ENCODE assay signal across 8 mouse cellular contexts in genomic region chr11:116851576-116852290, GRCm38 (mm10). TPM values are rescaled to one million over a fixed set of nuclear protein-coding genes. Genes with fewer than 3 reads are reported as not detected.
DNase-seq lines count a peak whose midpoint lies in the region; ATAC-seq and TF ChIP-seq lines count a peak whose summit lies in the region.

No protein-coding gene starts in this region.

- no peaks in the 10 kb centered on the region for H3K27me3 ChIP-seq in E14TG2a.4 (ENCODE audit: insufficient read depth, low read length)
- H3K27me3 ChIP-seq in embryonic facial prominence, embryonic 15.5 days: no peaks in the 10 kb centered on the region
- H3K27me3 ChIP-seq in kidney, postnatal 0 days (ENCODE audit: insufficient read depth, low read length): no peaks in the 10 kb centered on the region
- H3K27me3 ChIP-seq in neural tube, embryonic 15.5 days (replicated peaks): no peaks in the 10 kb centered on the region

- no peak for ATAC-seq in embryonic facial prominence, embryonic 15.5 days (ENCODE audit: insufficient number of reproducible peaks, low FRiP score, low TSS enrichment, low read depth)
- 0 out of 2 replicates have a peak, but pooled peaks have one; percentile 0 for ATAC-seq in kidney, postnatal 0 days (replicated peaks; ENCODE audit: low FRiP score, low read depth)
- ATAC-seq in neural tube, embryonic 15.5 days (ENCODE audit: low FRiP score): no peak
- no peak for ATAC-seq in cerebellum, adult (ENCODE audit: insufficient number of reproducible peaks, low FRiP score, low TSS enrichment)

- peak; percentile 33 for DNase-seq in heart, adult 8-10 months (ENCODE audit: low spot score)
- DNase-seq in heart, adult 11 months: no peak
- peak; percentile 37 for DNase-seq in kidney, postnatal 0 days (ENCODE audit: low spot score)
- DNase-seq in layer of hippocampus, postnatal 36 days: no peak

- peak overlapping the region; percentile 100 for H3K27ac ChIP-seq in embryonic facial prominence, embryonic 15.5 days (replicated peaks)
- H3K27ac ChIP-seq in kidney, postnatal 0 days: peak overlapping the region; percentile 97
- peak overlapping the region; percentile 96 for H3K27ac ChIP-seq in neural tube, embryonic 15.5 days (replicated peaks)

- TF ChIP-seq CTCF in E14TG2a.4 (conservative IDR thresholded peaks at IDR 0.05; ENCODE audit: low read length): no peak
- no peak for TF ChIP-seq CTCF in kidney, postnatal 0 days (IDR thresholded peaks at IDR 0.05; ENCODE audit: low read depth)

- peak overlapping the region; percentile 90 for H3K9ac ChIP-seq in embryonic facial prominence, embryonic 15.5 days
- peak overlapping the region; percentile 95 for H3K9ac ChIP-seq in kidney, postnatal 0 days (ENCODE audit: low read depth, low read length)
- H3K9ac ChIP-seq in neural tube, embryonic 15.5 days (replicated peaks): peak overlapping the region; percentile 76

- H3K4me1 ChIP-seq in E14TG2a.4 (replicated peaks; ENCODE audit: low read depth, low read length): peaks cover 43% of the 10 kb centered on the region
- peaks cover 20% of the 10 kb centered on the region for H3K4me1 ChIP-seq in embryonic facial prominence, embryonic 15.5 days
- H3K4me1 ChIP-seq in kidney, postnatal 0 days (replicated peaks; ENCODE audit: insufficient read depth, low read length): 0 out of 2 replicates have a peak, but pooled peaks cover 3% of the 10 kb centered on the region
- peaks cover 45% of the 10 kb centered on the region for H3K4me1 ChIP-seq in neural tube, embryonic 15.5 days

- peaks cover 62% of the 10 kb centered on the region for H3K36me3 ChIP-seq in E14TG2a.4 (ENCODE audit: insufficient read depth, low read length)
- peaks cover 27% of the 10 kb centered on the region for H3K36me3 ChIP-seq in embryonic facial prominence, embryonic 15.5 days
- H3K36me3 ChIP-seq in kidney, postnatal 0 days (ENCODE audit: insufficient read depth, low read length): 0 out of 2 replicates have a peak, but pooled peaks cover 9% of the 10 kb centered on the region
- H3K36me3 ChIP-seq in neural tube, embryonic 15.5 days: peaks cover 22% of the 10 kb centered on the region

- peak overlapping the region; percentile 79 for H3K4me2 ChIP-seq in embryonic facial prominence, embryonic 15.5 days (replicated peaks)
- H3K4me2 ChIP-seq in kidney, postnatal 0 days (ENCODE audit: low read length): peak overlapping the region; percentile 60
- peak overlapping the region; percentile 81 for H3K4me2 ChIP-seq in neural tube, embryonic 15.5 days

- H3K4me3 ChIP-seq in E14TG2a.4 (replicated peaks; ENCODE audit: low read length): peak overlapping the region; percentile 98
- peak overlapping the region; percentile 98 for H3K4me3 ChIP-seq in embryonic facial prominence, embryonic 15.5 days (replicated peaks)
- peak overlapping the region; percentile 93 for H3K4me3 ChIP-seq in kidney, postnatal 0 days (replicated peaks; ENCODE audit: low read depth, low read length)
- H3K4me3 ChIP-seq in neural tube, embryonic 15.5 days (replicated peaks): peak overlapping the region; percentile 99

- WGBS in embryonic facial prominence, embryonic 15.5 days: under 1% methylated on average over 29 of the region's 29 CpGs
- under 1% methylated on average over 29 of the region's 29 CpGs for WGBS in kidney, postnatal 0 days
- under 1% methylated on average over 29 of the region's 29 CpGs for WGBS in neural tube, embryonic 15.5 days

- H3K9me3 ChIP-seq in E14TG2a.4 (ENCODE audit: low read length): no peaks in the 10 kb centered on the region
- no peaks in the 10 kb centered on the region for H3K9me3 ChIP-seq in embryonic facial prominence, embryonic 15.5 days (replicated peaks)
- no peaks in the 10 kb centered on the region for H3K9me3 ChIP-seq in kidney, postnatal 0 days (replicated peaks; ENCODE audit: low read length)
- no peaks in the 10 kb centered on the region for H3K9me3 ChIP-seq in neural tube, embryonic 15.5 days (replicated peaks)

RNA-seq across cellular contexts. Expression of gene Mfsd11, which starts 0.5 kb away (rescaled TPM):
- 10 to 100 TPM; 27.3 to 33.6 (median 29.7) TPM for total RNA-seq in heart, adult 8-10 months (2022)
- polyA plus RNA-seq in embryonic facial prominence, embryonic 15.5 days (2015; fragmentation: Nextera tagmentation; extraction: Ambion mirVana): 44.8 and 51.2 TPM in 2 replicates
- 48.4 and 53.6 TPM in 2 replicates for polyA plus RNA-seq in kidney, postnatal 0 days (2015; fragmentation: Nextera tagmentation; extraction: Ambion mirVana)
- 43.5 and 51.6 TPM in 2 replicates for polyA plus RNA-seq in neural tube, embryonic 15.5 days (2015; fragmentation: Nextera tagmentation; extraction: Ambion mirVana)
- 10 to 100 TPM; 38.7 to 51.4 TPM for total RNA-seq in layer of hippocampus, postnatal 36 days (2021)

RNA-seq across cellular contexts. Expression of gene Srsf2, which starts 1.2 kb away (rescaled TPM):
- total RNA-seq in heart, adult 8-10 months (2022): 100 to 1,000 TPM in 2 of 4 experiments, 10 to 100 TPM in 2; 85.5 to 126 (median 103) TPM
- 694 and 715 TPM in 2 replicates for polyA plus RNA-seq in embryonic facial prominence, embryonic 15.5 days (2015; fragmentation: Nextera tagmentation; extraction: Ambion mirVana)
- 664 and 665 TPM in 2 replicates for polyA plus RNA-seq in kidney, postnatal 0 days (2015; fragmentation: Nextera tagmentation; extraction: Ambion mirVana)
- 514 and 555 TPM in 2 replicates for polyA plus RNA-seq in neural tube, embryonic 15.5 days (2015; fragmentation: Nextera tagmentation; extraction: Ambion mirVana)
- 100 to 1,000 TPM; 170 to 180 TPM for total RNA-seq in layer of hippocampus, postnatal 36 days (2021)

RNA-seq across cellular contexts. Expression of gene Jmjd6, which starts 8.5 kb away (rescaled TPM):
- 10 to 100 TPM; 28.5 to 39.4 (median 35.9) TPM for total RNA-seq in heart, adult 8-10 months (2022)
- polyA plus RNA-seq in embryonic facial prominence, embryonic 15.5 days (2015; fragmentation: Nextera tagmentation; extraction: Ambion mirVana): 74.1 and 79.1 TPM in 2 replicates
- 52.8 and 54.1 TPM in 2 replicates for polyA plus RNA-seq in kidney, postnatal 0 days (2015; fragmentation: Nextera tagmentation; extraction: Ambion mirVana)
- polyA plus RNA-seq in neural tube, embryonic 15.5 days (2015; fragmentation: Nextera tagmentation; extraction: Ambion mirVana): 63.2 and 68.6 TPM in 2 replicates
- 10 to 100 TPM; 35.0 to 44.9 TPM for total RNA-seq in layer of hippocampus, postnatal 36 days (2021)

RNA-seq across cellular contexts. Expression of gene Mettl23, which starts 8.7 kb away (rescaled TPM):
- total RNA-seq in heart, adult 8-10 months (2022): 10 to 100 TPM; 36.9 to 38.6 (median 38.1) TPM
- 75.9 and 79.9 TPM in 2 replicates for polyA plus RNA-seq in embryonic facial prominence, embryonic 15.5 days (2015; fragmentation: Nextera tagmentation; extraction: Ambion mirVana)
- polyA plus RNA-seq in kidney, postnatal 0 days (2015; fragmentation: Nextera tagmentation; extraction: Ambion mirVana): 60.2 and 71.5 TPM in 2 replicates
- polyA plus RNA-seq in neural tube, embryonic 15.5 days (2015; fragmentation: Nextera tagmentation; extraction: Ambion mirVana): 64.7 and 66.7 TPM in 2 replicates
- total RNA-seq in layer of hippocampus, postnatal 36 days (2021): 10 to 100 TPM; 30.3 to 30.4 TPM

RNA-seq across cellular contexts. Expression of gene Mxra7, which starts 23.9 kb away (rescaled TPM):
- total RNA-seq in heart, adult 8-10 months (2022): 10 to 100 TPM; 14.2 to 20.8 (median 18.2) TPM
- polyA plus RNA-seq in embryonic facial prominence, embryonic 15.5 days (2015; fragmentation: Nextera tagmentation; extraction: Ambion mirVana): 24.8 and 32.3 TPM in 2 replicates
- polyA plus RNA-seq in kidney, postnatal 0 days (2015; fragmentation: Nextera tagmentation; extraction: Ambion mirVana): 17.6 and 18.3 TPM in 2 replicates
- 38.2 and 43.2 TPM in 2 replicates for polyA plus RNA-seq in neural tube, embryonic 15.5 days (2015; fragmentation: Nextera tagmentation; extraction: Ambion mirVana)
- 10 to 100 TPM; 22.3 to 22.6 TPM for total RNA-seq in layer of hippocampus, postnatal 36 days (2021)

Comparison
In these comparisons a context has a peak if more than half of its experiments do, and no peak if none do; other contexts are left out.
1. DNase-seq: peak in heart, adult 8-10 months (single experiment) and kidney, postnatal 0 days (single experiment); none in heart, adult 11 months (single experiment) and layer of hippocampus, postnatal 36 days (0 of 2).
2. Peak in every context shown above with its lines, with median percentiles within 50 percentile points of each other: H3K4me3 ChIP-seq, H3K27ac ChIP-seq, H3K4me2 ChIP-seq and H3K9ac ChIP-seq.